Mouse (Mus musculus): ENCODE results near the gene Vamp5.

Gene Vamp5

DNA sequence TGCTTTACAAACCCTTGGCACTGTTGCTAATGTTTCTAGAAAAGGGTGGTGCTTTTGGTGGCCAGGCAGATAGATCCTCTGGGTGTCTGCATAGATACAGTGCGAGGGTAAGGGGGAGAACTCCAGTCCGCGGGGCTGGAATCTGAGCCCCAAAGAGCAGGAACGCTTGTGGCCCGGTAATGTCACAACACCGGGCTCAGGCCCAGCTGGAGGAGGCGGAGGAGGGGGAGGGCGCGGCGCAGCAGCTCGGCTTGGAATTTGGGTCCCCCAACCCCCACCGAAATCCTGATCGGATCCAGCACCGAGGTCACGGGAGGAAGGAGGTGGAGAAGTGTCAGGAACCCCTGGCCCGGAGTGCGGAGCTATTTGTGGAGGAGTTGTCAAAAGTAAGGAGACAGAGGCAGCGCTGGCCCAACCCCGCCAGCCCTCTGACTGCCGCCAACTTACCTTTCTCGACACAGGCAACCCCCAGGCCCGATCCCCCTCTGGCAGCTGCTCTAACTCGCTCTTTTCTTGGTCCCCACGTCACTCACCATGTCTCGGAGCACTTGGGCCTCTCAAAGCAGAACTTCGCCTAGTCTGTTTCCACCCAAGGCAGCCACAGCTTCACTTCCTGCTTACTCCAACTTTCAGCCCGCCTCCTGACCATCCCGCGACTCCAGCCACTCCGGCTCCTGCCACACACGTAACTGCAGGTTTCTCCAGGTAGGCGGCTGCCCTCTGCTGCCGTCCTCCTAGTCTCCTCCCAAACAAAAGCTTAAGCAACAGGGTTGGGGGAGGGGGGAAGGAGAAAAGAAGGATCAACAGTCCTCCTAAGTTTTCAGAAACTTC lies 9.9 kb upstream of the Vamp5 start, which contains the start of gene Vamp8:
TSS of gene Vamp8 (minus strand) at position 763 of the 831 bp plus-strand sequence.
- DNase-seq (ENCODE audit: low spot score) = no peak

DNA sequence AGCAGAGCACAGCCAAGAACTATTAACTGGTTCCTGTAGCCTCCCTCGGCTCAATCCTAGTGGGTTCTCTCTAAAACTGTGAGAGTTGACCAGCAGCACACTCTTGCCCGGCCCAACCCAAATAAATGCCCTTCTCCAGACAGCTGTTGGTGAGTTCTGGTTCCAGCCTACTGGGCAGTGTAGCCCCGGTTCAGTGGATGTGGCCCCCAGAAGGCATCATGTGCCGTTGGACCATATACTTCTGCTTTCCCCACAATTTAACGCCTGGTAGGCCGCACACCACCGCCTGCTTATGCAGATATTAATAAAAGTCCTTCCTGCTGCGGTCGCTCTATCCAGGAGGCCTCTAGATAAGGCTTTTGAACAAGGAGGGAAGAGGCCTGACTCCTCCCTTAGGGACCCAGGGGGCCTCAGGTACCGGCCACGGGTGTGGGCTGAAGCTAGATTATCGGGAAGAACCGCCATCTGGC lies 9.2 kb upstream of the Vamp5 start:
- no peak for DNase-seq (ENCODE audit: low spot score)

DNA sequence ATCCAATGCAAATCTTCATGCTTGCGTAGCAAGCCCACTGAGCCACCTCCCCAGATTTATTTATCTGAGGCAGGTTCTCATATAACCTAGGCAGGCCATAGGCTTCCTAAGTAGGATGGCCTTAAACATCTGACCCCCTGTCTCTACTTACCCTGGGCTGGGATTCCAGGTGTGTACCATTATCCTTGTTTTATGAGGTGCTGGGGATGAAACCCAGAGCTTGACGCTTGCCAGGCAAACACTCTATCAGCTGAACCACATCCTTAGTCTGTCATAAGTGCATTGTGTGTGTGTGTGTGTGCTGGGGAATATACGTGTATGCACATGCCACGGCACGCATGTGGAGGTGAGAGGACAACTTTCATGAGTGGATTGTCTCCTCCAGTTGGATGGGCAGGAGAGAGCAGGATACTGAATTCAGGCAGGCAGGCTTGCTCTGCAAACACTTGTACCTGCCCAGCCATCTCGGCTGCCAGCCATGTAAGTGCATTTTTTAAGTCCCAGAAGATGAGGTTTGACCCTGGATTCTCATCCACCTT lies 8.6 kb upstream of the Vamp5 start:
- no peak for DNase-seq (ENCODE audit: low spot score)

DNA sequence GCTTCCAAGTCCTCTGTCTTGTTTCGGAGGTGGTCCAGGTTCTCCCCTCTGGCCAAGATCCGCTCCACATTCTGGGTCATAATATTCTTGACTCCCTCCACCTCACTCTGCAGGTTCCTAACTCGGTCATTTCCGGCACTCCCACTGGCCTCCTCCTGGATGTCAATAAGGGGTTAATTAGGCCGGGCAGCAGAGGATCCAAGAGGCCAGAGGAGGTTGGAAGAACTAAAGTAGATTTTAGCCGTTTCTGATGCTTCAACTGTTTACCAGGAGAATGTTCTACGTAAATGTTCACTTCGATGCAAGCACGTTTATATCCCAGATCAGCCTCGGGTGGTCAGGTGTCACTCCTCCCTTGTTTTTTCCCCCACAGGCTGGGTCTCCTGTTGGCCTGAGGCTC lies 8.0 kb upstream of the Vamp5 start:
- no peak for DNase-seq (ENCODE audit: low spot score)

DNA sequence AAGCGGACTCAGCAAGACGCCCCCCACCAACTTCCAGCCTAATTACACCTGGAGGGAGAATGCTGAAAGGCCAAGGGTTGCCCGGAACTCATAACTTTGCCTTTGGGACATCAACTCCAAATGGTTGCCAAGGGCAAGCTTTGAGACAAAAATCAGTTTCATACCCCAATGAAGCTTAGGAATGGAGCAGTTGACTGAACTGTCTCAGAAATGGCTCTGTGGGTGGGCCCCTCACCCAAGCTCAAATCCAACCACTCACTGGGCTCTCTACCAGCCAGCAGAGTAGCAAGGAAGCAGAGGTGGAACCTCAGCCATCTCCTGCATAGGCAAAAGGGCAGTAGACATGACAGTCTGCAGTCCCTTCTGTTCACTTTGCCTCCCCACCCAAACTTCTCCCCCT lies 7.5 kb upstream of the Vamp5 start:
- no peak for DNase-seq (ENCODE audit: low spot score)

DNA sequence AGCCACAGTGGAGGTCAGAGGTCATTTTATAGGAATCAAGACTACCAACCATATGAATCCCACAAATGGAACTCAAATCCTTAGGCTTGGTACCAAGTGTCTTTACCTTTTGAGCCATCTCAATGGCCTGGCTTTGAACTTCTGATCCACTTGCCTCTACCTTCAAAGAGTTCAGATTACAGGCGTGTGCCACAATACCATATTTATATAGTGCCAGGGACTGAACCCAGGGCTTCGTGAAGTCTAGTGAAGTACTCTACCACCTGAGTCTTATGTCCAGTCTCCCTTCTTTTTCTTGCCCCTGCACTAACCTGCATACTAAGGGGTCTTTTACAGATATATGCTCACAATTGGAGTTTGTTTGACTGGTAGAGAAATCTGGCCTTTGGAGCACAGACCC lies 6.3 kb upstream of the Vamp5 start:
- DNase-seq (ENCODE audit: low spot score) = no peak

DNA sequence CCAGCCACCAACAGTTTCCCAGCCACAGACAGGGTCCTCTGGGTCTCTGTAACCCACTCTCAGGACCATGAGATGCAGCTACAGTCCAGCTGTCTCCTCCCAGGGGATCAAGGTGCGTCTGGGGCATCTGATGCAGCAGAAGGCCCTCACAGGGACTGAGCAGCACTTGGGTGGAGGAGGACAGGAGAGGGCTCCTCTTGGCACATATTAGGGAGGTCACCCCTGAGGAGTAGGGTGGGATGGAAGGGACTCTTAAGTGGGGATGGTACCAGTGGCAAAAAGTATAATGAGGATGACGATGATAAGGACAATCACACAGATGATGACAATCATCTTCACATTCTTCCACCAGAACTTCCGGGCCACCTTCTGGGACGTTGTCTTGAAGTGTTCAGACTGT lies 5.0 kb upstream of the Vamp5 start:
- DNase-seq (ENCODE audit: low spot score) = no peak

DNA sequence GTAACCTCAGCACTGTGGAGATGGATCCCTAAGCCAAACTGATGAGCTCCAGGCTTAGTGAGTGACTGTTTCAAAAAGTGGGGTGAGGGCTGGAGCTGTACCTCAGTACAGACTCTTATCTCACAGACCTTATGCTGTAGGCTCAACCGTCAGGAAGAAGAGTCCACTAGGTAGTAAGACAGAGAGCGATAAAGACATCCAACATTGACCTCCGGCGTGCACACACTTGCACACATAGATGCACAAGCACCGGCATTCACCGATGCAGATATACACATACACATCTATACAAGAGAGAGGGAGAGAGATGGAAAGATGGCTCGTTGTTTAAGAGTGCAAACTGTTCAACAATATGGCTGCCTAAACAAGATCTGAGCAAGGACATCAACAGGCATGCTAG lies 3.7 kb upstream of the Vamp5 start:
- no peak for DNase-seq (ENCODE audit: low spot score)

DNA sequence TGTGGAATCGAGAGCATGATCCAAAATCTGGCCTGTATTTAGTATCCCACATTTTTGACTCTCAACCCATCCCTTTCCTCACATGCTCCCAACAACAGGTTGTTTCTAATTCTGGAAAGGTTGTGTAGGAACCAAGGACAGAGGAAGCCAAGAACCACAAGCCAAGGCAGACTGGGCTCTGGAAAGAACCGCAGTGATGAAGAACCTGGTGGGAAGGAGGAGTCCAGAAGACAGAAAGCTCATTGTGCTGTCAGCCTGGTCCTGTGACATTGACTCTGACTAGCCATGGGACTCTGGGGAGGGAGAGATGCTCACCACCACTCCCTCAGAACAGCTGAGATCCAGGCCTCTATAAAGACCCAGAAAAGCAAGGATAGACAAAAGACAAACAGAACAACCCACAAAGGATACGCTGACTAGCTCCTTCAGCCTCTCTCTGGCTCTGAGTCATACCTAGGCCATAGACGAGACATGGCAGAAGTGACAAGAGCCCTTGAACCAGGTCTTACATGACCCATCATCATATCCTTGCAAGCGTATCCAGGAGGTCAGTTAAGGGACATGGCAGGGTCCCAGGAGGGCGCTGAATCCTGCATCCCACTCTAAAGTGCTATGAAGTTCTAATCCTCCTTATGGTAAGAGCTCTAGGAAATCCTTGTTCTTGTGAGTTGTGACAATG lies 3.0 kb upstream of the Vamp5 start:
- DNase-seq (ENCODE audit: low spot score) = no peak

DNA sequence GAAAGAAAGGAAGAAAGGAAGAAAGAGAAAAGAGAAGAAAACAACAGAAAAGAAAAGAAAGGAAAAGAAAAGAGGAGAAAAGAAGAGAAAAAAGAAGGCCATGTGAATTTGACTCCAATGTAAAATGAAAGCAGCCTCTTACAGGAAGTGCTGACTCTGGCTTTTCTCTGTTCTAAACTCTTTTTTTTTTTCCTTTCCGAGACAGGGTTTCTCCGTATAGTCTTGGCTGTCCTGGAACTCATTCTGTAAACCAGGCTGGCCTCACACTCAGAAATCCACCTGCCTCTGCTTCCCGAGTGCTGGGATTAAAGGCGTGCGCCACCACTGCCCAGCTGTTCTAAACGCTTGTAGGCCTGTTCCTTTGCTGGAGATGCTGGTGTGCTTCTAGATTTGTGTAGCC lies 2.2 kb upstream of the Vamp5 start:
- no peak for DNase-seq (ENCODE audit: low spot score)

DNA sequence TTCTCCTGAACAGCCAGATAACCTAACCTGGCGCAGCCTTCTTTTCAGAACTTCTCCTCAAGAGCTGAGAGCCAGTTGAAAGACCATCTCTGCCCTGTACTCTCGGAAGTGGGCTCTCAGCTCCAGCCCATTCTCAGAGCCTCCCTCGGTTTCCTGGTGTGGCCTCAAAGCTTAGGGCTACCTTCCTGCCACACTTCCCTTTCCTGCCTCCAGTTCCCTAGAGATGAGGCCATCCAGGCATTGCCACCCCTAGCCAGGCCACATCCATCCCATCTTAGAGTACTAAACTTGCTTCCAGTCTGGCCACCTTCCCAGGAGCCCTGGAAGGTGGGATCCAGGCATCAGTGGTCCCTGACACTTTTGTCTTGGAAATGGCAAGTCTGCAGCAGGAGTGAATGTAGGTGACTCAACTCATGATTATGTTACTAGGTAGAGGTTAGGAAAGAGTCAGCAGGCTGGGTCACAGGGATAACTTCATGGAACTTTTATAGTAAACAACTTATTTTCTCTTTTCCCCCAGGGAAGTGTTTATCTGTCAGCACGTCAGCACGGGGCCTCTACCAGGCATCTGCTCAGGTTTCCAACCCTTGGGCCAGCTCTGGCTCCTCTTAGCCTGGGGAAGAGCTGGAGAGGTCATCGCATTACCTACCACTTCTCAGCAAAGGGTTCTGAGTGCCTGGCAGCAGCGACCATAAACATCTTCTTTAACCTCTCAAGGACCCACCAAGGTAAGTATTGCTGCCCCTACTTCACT lies 714 bp downstream of the Vamp5 start:
- no peak for DNase-seq (ENCODE audit: low spot score)

DNA sequence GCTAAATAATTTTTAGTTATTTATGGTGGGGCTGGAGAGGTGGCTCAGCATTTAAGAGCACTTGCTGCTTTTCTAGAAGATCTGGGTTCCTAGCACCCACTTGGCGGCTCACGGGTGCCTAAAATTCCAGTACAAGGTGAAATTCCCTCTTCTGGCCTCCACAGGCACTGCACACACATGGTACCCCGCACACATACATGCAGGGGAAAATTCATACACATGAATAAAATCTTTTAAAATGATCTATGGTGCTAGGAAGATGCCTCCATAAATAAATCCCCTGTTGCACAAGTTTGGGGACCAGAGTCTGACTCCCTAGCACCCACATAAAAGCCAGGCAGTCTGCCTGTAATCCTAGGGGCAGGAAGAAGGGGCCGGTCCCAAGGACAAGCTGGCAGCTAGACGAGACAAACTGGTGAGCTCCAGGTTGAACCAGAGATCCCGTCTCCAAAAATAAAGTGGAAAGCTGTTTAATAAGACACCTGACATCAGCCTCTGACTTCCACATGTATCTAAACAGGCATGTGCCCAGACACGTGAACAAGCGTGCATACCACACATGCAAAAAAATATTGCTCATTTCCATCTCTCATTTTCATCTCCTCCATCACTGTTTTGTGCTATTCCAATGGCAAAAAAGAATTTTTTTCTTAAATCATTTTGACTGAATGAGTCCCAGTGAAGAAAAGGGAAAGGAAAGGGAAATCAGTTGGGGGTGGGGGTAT lies 1.6 kb downstream of the Vamp5 start:
- no peak for DNase-seq (ENCODE audit: low spot score)

DNA sequence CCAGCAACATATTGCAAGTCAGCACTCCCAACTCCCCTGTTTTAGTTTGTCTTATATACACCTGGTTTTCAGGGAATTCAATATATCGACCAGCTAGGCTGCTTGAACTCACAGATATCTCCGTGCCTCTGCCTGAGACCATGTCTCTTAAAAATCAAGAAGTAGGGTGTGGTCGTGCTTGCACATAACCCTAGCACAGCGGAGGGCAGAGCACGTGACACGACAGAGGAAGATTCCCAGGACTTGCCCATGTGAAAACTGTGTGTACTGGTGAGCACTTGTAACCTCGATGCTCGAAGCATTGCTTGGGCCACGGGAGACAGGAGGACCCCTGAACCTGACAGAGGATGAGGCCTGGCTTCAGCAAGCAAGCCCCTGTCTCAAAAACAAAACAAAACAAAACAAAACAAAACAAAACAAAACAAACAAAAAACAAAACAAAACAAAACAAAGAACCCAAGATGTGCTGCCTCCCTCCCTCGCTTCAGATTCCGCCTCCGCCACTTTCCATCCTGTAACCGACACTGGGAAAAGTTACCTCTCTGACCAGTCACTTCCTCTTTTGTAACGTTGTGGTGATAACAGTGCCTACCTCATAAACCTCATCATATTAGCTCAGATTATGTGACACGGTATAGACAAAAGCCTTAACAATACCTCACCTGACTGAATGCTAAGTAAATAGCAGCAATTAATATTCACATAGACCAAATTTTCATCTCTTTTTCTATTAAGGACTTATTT lies 5.3 kb downstream of the Vamp5 start:
- DNase-seq (ENCODE audit: low spot score) = no peak

DNA sequence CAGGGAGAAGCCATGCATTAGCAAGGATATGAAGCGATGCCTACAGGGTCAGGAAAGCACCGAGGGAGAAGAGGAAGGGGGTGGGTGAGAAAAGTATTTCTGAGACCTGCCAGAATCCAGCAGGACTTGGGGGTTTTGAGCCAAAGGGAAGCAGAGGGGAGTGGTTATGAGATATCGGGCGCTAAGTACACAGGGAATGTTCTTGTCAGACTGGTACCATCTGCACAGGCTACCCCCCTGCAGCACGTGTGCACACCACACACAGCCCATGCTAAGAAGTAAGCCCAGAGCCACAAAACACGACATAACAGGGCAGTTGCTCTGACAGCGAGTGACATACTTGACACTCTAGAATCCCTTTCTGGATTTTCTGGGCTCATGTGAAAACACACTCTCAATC lies 6.1 kb downstream of the Vamp5 start:
- no peak for DNase-seq (ENCODE audit: low spot score)

DNA sequence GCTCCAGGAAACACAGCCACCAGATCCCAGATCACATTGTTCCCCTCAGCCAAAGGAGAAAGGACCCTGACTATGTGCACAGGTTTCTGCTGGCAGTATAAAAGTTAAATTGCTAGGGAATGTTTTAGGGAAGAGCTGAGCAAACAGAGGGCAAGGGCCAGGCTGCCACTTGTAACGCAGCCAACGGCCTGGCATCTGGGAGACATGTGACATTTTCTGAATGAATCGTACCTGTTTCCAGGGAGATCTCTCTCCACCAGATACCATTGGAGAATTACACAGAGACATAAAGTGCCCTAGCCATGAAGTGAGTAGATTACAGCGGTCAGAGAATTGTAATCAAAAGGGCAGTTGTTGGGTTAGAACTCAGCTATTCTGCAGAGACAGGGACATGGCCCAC lies 7.1 kb downstream of the Vamp5 start:
- no peak for DNase-seq (ENCODE audit: low spot score)

DNA sequence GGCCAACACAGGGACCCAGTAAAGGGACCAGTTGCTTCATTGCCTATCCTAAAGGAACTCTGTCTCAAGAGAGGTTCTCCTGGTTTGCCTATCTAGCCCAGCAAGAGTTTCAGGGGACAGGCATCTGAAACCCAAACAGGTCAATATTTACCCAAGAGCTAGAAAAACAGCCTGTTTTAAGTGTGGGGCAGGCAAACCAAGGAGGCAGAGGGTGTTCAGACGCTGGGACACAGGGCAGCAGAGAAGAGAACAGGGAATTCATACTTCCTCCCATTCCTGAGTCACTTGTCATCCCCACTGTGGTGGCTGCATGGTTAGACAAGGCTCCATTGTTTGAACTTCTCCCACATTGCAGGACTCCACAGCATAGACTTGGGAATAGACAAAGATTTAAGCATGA lies 8.7 kb downstream of the Vamp5 start:
- no peak for DNase-seq (ENCODE audit: low spot score)

DNA sequence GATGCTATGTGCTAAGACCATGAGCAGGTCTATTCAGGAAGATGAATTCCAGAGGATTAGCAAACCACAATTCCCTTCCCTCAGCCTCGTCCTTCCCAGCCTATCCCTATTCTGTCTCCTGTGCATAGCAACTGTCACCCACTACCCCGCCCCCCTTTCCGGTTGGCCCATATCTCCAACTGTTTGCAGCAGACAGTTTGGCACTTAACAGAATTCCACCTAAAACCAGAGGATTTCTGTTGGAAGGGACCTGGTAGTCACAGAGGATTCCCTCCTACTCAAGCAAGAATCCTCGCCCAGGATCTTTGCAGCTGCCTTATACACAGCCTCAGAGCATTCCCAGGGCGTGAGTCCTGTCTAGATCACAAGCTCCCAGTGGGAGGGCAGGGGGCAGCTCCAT lies 9.1 kb downstream of the Vamp5 start:
- DNase-seq (ENCODE audit: low spot score) = no peak

DNA sequence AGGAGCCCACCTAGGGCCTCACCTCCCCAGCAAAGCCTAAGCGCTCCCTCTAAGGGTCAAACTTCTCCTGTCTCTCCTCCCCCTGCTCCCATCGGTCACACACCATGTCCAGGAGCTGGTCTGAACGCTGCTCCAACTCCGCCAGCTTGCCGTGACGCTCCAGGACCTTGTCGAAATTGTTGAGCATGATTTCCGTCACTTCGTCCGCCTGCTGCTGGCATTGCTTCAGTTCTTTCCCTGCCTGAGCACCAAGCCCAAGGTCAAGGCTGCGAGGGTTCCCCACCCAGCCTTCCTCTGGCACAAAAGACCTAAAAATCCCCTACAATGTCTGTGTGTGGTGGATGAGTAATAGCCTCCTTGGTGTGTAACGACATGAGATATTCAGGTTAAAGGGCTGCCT lies 10.2 kb downstream of the Vamp5 start:
- DNase-seq (ENCODE audit: low spot score) = no peak

DNA sequence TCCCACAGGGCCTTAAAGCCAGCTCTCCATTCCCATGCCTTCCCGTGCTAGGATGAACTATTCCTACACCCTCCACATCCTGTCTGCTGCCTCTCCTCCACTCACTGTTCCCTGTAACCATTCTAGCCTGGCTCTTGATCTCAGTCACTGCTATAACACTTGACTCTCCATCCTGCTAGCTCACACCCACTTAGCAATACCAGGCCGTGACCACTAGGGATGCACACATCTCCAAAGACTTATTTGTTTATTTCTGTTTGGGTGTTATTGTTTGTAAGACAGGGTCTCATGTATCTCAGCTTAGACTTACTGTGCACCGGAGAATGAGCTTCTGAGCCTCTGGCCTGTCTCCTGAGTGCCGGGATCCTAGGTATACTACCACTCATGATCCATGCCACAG lies 10.7 kb downstream of the Vamp5 start:
- DNase-seq (ENCODE audit: low spot score) = no peak

DNA sequence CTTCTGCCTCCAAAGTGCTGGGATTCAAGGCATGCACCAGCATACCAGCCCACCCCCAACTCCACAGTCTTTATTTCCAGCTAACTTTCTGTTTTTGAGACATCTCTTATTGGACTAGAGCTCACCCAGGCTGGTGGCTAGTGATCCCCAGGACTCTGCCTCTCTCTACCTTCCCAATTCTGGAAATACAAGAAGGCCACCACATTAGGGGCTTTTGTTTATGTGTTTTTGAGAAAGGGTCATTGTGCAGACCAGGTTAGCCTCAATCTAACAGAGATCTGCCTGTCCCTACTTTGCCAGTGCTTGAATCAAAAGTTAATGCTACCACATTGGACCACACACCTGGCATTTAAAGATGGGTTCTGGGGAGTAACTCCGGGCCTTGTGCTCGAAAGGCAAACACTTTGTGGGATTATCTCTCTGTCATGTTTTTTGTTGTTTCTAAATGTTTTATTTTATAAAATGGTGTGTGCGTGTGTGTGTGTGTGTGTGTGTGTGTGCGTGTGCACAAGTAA lies 12.8 kb downstream of the Vamp5 start:
- DNase-seq (ENCODE audit: low spot score) = no peak

DNA sequence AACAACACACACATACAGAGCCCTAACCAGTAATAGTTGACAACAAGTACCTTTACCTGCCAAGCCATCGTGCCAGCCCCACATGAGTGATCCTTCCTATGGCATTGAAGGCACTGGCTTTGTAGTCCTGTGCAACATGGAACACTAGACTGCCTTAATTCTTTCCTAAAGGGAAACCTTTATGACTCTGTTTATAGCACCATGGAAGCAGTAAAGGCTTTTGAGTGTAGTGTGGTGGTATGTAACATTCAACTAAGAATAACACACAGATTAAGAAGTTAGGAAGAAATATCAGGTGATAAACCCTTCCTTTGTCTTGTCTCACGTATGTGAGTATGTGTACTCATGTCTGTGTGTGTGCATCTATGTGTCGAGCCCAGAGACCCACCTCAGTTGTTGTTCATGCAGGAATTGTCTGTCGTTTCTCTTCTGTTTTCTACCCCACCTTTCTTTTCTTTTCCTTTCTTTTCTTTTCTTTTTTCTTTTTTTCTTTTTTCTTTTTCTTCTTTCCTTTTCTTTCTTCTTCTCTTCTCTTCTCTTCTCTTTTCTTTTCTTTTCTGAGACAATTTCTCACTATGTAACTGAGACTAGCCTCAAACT lies 13.3 kb downstream of the Vamp5 start, which contains the start of gene Rnf181:
TSS of gene Rnf181 (minus strand) at position 113 of the 600 bp plus-strand sequence.
- DNase-seq (ENCODE audit: low spot score) = no peak

Data from left cerebral cortex, adult 11 months (tissue).